Comparison of ENCODE assay signal across 34 mouse cellular contexts in the genomic region with DNA sequence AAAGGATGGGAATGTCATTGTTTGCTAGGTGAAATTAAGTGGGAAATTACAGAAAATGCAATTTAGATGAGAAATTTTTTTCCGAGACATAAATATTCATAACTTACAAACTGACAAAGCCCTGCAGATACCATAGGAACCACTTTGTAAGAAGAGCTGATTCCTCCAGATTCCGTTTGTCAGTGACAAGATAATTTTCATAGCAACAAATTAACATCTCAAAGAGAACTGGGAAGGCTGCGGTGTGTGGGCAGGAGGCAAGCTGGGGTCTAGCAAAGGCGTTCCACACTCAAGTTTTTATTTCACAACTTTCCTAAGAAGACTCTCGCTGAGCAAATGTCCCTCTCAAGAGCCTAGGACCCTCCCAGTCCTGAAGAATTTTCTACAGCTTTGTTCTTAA.
DNase-seq lines count a peak whose midpoint lies in the region; ATAC-seq and TF ChIP-seq lines count a peak whose summit lies in the region.
"Had no signal": no experiment of that assay in that cellular context is flagged by ENCODE, and none has a peak within 500 bp of the region (broad histone marks: within the 10 kb centered on the region; RNA-seq: fewer than 3 reads in every experiment).

No protein-coding gene starts in this region.

- no peaks in the 10 kb centered on the region for H3K36me3 ChIP-seq in midbrain, embryonic 15.5 days (replicated peaks)
- no peaks in the 10 kb centered on the region for H3K36me3 ChIP-seq in midbrain, embryonic 13.5 days
- no peaks in the 10 kb centered on the region for H3K36me3 ChIP-seq in forebrain, postnatal 0 days (ENCODE audit: insufficient read depth)
- H3K36me3 ChIP-seq in kidney, embryonic 15.5 days = no peaks in the 10 kb centered on the region
- H3K36me3 ChIP-seq: embryonic facial prominence, embryonic 12.5 days; heart, embryonic 10.5 days; heart, embryonic 15.5 days; limb, embryonic 10.5 days; limb, embryonic 15.5 days; liver, embryonic 13.5 days; midbrain, embryonic 12.5 days; stomach, embryonic 15.5 days had no signal

- no peak for TF ChIP-seq POLR2A in brain, embryonic 14.5 days (IDR thresholded peaks at IDR 0.05; ENCODE audit: borderline replicate concordance, extremely low read depth, insufficient read depth, insufficient read length, poor library complexity, severe bottlenecking)

- 0 out of 2 replicates have a peak overlapping the region, but pooled peaks have one; percentile 20 for H3K27ac ChIP-seq in midbrain, embryonic 15.5 days
- no peak overlapping the region for H3K27ac ChIP-seq in midbrain, embryonic 13.5 days
- peak overlapping the region; percentile 58 for H3K27ac ChIP-seq in forebrain, postnatal 0 days (ENCODE audit: low read depth, low read length)
- H3K27ac ChIP-seq in kidney, embryonic 15.5 days = no peak overlapping the region
- H3K27ac ChIP-seq: embryonic facial prominence, embryonic 12.5 days; heart, embryonic 10.5 days; heart, embryonic 15.5 days; kidney, postnatal 0 days; left cerebral cortex, adult 2 months; limb, embryonic 10.5 days; limb, embryonic 15.5 days; liver, embryonic 13.5 days; midbrain, embryonic 12.5 days; stomach, embryonic 15.5 days had no signal

- H3K4me1 ChIP-seq in midbrain, embryonic 15.5 days = peaks cover 12% of the 10 kb centered on the region
- H3K4me1 ChIP-seq in midbrain, embryonic 13.5 days (replicated peaks) = peaks cover 21% of the 10 kb centered on the region
- peaks cover 6% of the 10 kb centered on the region; the same call in 1 of the 2 replicates for H3K4me1 ChIP-seq in forebrain, postnatal 0 days (ENCODE audit: insufficient read depth)
- no peaks in the 10 kb centered on the region for H3K4me1 ChIP-seq in kidney, embryonic 15.5 days
- H3K4me1 ChIP-seq: embryonic facial prominence, embryonic 12.5 days; heart, embryonic 10.5 days; heart, embryonic 15.5 days; limb, embryonic 10.5 days; limb, embryonic 15.5 days; liver, embryonic 13.5 days; megakaryocyte, embryonic 14.5 days; stomach, embryonic 15.5 days had no signal

- H3K4me3 ChIP-seq in midbrain, embryonic 15.5 days = no peak overlapping the region
- H3K4me3 ChIP-seq in midbrain, embryonic 13.5 days (replicated peaks) = no peak overlapping the region
- H3K4me3 ChIP-seq in forebrain, postnatal 0 days (ENCODE audit: low read depth, low read length) = no peak overlapping the region
- no peak overlapping the region for H3K4me3 ChIP-seq in kidney, embryonic 15.5 days (replicated peaks)
- H3K4me3 ChIP-seq: embryonic facial prominence, embryonic 12.5 days; heart, embryonic 10.5 days; heart, embryonic 15.5 days; left cerebral cortex, adult 2 months; limb, embryonic 10.5 days; limb, embryonic 15.5 days; liver, embryonic 13.5 days; megakaryocyte, embryonic 14.5 days; midbrain, embryonic 12.5 days; stomach, embryonic 15.5 days had no signal

- ATAC-seq in midbrain, embryonic 15.5 days (replicated peaks) = no peak
- no peak for ATAC-seq in midbrain, embryonic 13.5 days
- ATAC-seq in forebrain, postnatal 0 days = peak; percentile 87; the same call in 1 of the 2 replicates
- no peak for ATAC-seq in kidney, embryonic 15.5 days (replicated peaks; ENCODE audit: low FRiP score)
- ATAC-seq: hindbrain, embryonic 16.5 days; lung, postnatal 0 days had no signal

- no peaks in the 10 kb centered on the region for H3K27me3 ChIP-seq in midbrain, embryonic 15.5 days (replicated peaks)
- H3K27me3 ChIP-seq in midbrain, embryonic 13.5 days = no peaks in the 10 kb centered on the region
- no peaks in the 10 kb centered on the region for H3K27me3 ChIP-seq in forebrain, postnatal 0 days (ENCODE audit: insufficient read depth, low read length)
- no peaks in the 10 kb centered on the region for H3K27me3 ChIP-seq in kidney, embryonic 15.5 days
- H3K27me3 ChIP-seq: embryonic facial prominence, embryonic 12.5 days; heart, embryonic 15.5 days; limb, embryonic 15.5 days; liver, embryonic 13.5 days; megakaryocyte, embryonic 14.5 days; midbrain, embryonic 12.5 days; stomach, embryonic 15.5 days had no signal

- H3K9ac ChIP-seq in midbrain, embryonic 15.5 days = no peak overlapping the region
- no peak overlapping the region for H3K9ac ChIP-seq in midbrain, embryonic 13.5 days (replicated peaks)
- no peak overlapping the region for H3K9ac ChIP-seq in forebrain, postnatal 0 days
- H3K9ac ChIP-seq in kidney, embryonic 15.5 days = no peak overlapping the region
- H3K9ac ChIP-seq: embryonic facial prominence, embryonic 12.5 days; heart, embryonic 15.5 days; limb, embryonic 15.5 days; liver, embryonic 13.5 days; midbrain, embryonic 12.5 days; stomach, embryonic 15.5 days had no signal

- no peak for TF ChIP-seq CTCF in brain, embryonic 14.5 days (IDR thresholded peaks at IDR 0.05; ENCODE audit: borderline replicate concordance, extremely low read depth, insufficient read depth, insufficient read length)
- TF ChIP-seq CTCF in forebrain, postnatal 0 days (IDR thresholded peaks at IDR 0.05; ENCODE audit: low read depth) = no peak

- peak; percentile 23 for DNase-seq in layer of hippocampus, adult 11-12 months (ENCODE audit: low spot score)
- DNase-seq in layer of hippocampus, postnatal 10 days (ENCODE audit: low spot score in 2 of 2) = no peak
- DNase-seq in brain, embryonic 14.5 days (ENCODE audit: low read depth) = peak; percentile 58
- DNase-seq in forebrain, postnatal 0 days = no peak
- no peak for DNase-seq in adrenal gland, postnatal 4 days (ENCODE audit: low spot score in 2 of 2)
- DNase-seq: adrenal gland, adult 2 months; adrenal gland, postnatal 36 days; B cell, adult 2 months; cerebellum, adult 11 months; cerebellum, adult 9-10 months; embryo, embryonic 11 days; gastrocnemius, postnatal 25 days; heart, adult 11 months; kidney, adult 2 months; kidney, postnatal 4 days; liver, embryonic 13.5 days; lung, adult 18-20 months; lung, postnatal 4 days; retina, postnatal 1 day had no signal

- WGBS in midbrain, embryonic 15.5 days = 29% methylated on average over 5 of the region's 5 CpGs
- WGBS in midbrain, embryonic 13.5 days = 47% methylated on average over 5 of the region's 5 CpGs
- WGBS in forebrain, postnatal 0 days = 47% methylated on average over 5 of the region's 5 CpGs
- 75% methylated on average over 5 of the region's 5 CpGs for WGBS in kidney, embryonic 15.5 days

- no peaks in the 10 kb centered on the region for H3K9me3 ChIP-seq in midbrain, embryonic 15.5 days
- H3K9me3 ChIP-seq in midbrain, embryonic 13.5 days = no peaks in the 10 kb centered on the region
- H3K9me3 ChIP-seq in forebrain, postnatal 0 days (ENCODE audit: low read length) = no peaks in the 10 kb centered on the region
- no peaks in the 10 kb centered on the region for H3K9me3 ChIP-seq in kidney, embryonic 15.5 days (replicated peaks)
- H3K9me3 ChIP-seq: embryonic facial prominence, embryonic 12.5 days; heart, embryonic 10.5 days; heart, embryonic 15.5 days; limb, embryonic 10.5 days; limb, embryonic 15.5 days; liver, embryonic 13.5 days; midbrain, embryonic 12.5 days; stomach, embryonic 15.5 days had no signal

- H3K4me2 ChIP-seq in midbrain, embryonic 15.5 days = no peak overlapping the region
- H3K4me2 ChIP-seq in midbrain, embryonic 13.5 days (replicated peaks) = no peak overlapping the region
- no peak overlapping the region for H3K4me2 ChIP-seq in forebrain, postnatal 0 days (ENCODE audit: low read depth)
- H3K4me2 ChIP-seq in kidney, embryonic 15.5 days = no peak overlapping the region
- H3K4me2 ChIP-seq: embryonic facial prominence, embryonic 12.5 days; heart, embryonic 15.5 days; limb, embryonic 15.5 days; liver, embryonic 13.5 days; midbrain, embryonic 12.5 days; stomach, embryonic 15.5 days had no signal

Comparison
In these comparisons a context has a peak if more than half of its experiments do, and no peak if none do; other contexts are left out.
1. DNase-seq: peak in layer of hippocampus, adult 11-12 months (single experiment) and brain, embryonic 14.5 days (single experiment); none in layer of hippocampus, postnatal 10 days (0 of 2), forebrain, postnatal 0 days (single experiment) and adrenal gland, postnatal 4 days (0 of 2).
2. H3K27ac ChIP-seq: peak in midbrain, embryonic 15.5 days (single experiment) and forebrain, postnatal 0 days (single experiment); none in midbrain, embryonic 13.5 days (single experiment) and kidney, embryonic 15.5 days (single experiment).